Mouse (Mus musculus) liver, embryonic 14.5 days (tissue): ENCODE measurements around the gene Gmip.

Experiments used
- CTCF ChIP-seq: IDR thresholded peaks from 2 replicates; pipeline ENCODE4 v1.5.1; 2016; ENCODE audit warnings: antibody characterized with exemption, low read depth, control low read depth
- EP300 ChIP-seq: IDR thresholded peaks from 2 replicates; pipeline ENCODE4 v1.6.1; 2016; ENCODE audit warnings: antibody characterized with exemption, low read depth

DNA sequence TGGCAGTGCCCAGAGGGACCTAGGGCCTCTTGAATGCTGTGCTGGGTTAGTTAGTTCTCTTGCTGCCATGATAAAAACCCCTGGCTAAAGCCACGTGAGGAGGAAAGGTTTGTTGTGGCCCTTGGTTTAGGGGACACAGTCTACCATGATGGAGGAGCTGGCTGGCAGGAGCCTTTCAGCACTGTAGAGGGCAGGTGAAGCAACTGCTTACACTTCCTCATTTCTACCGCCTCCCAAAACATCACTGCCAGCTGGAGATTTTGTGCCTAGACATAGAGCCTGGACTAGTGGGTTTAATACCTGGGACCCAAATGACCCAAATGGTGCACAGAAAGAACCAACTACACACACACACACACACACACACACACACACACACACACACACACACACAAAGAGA, 52.8 kb downstream of the Gmip start:
- TF ChIP-seq CTCF, result no peak
- no peak for TF ChIP-seq EP300
